Mouse (Mus musculus) forebrain, embryonic 16.5 days (tissue): ENCODE data around the gene Angptl2. TPM values are rescaled to one million over a fixed set of nuclear protein-coding genes. Genes with fewer than 3 reads are reported as not detected.

Experiments
- ATAC-seq: fragments of 200-750 bp; cut with Nextera tagmentation; 2 replicates; pipeline ENCODE4 v1.8.0; 2017; ENCODE audit warnings: mild to moderate bottlenecking, moderate library complexity
- H3K27ac ChIP-seq: fragments of 300-500 bp; sonication (generic); 2 replicates; pipeline ENCODE4 v1.5.1; 2014; ENCODE audit warnings: low read length, control low read depth
- H3K27me3 ChIP-seq: fragments of 300-500 bp; sonication (generic); replicated peaks from 2 replicates; pipeline ENCODE4 v1.6.1; 2014; ENCODE audit warnings: low read length; ENCODE audit not compliant: control insufficient read depth, insufficient read depth
- H3K36me3 ChIP-seq: fragments of 300-500 bp; sonication (generic); 2 replicates; pipeline ENCODE4 v1.6.1; 2014; ENCODE audit not compliant: control insufficient read depth, insufficient read depth
- H3K4me1 ChIP-seq: fragments of 300-500 bp; sonication (generic); replicated peaks from 2 replicates; pipeline ENCODE4 v1.6.1; 2014; ENCODE audit warnings: low read length; ENCODE audit not compliant: control insufficient read depth, insufficient read depth
- H3K4me2 ChIP-seq: fragments of 300-500 bp; sonication (generic); 2 replicates; pipeline ENCODE4 v1.6.1; 2014; ENCODE audit warnings: mild to moderate bottlenecking, low read length, control low read depth
- H3K4me3 ChIP-seq: fragments of 300-500 bp; sonication (generic); replicated peaks from 2 replicates; pipeline ENCODE4 v1.5.1; 2014; ENCODE audit warnings: mild to moderate bottlenecking, low read length, control low read depth
- H3K9ac ChIP-seq: fragments of 300-500 bp; sonication (generic); replicated peaks from 2 replicates; pipeline ENCODE4 v1.6.1; 2014; ENCODE audit warnings: low read depth, low read length, control low read depth
- H3K9me3 ChIP-seq: fragments of 300-500 bp; sonication (generic); 2 replicates; pipeline ENCODE4 v1.6.1; 2016; ENCODE audit warnings: low read length; ENCODE audit not compliant: control insufficient read depth
- WGBS: fragments of 180-500 bp; shearing (Covaris S2); extraction: QIAGEN DNeasy Blood & Tissue Kit; methylation state at CpG from one replicate; pipeline ENCODE4 v1.1.7; 2014; 5-methylcytosine and 5-hydroxymethylcytosine counted together
- polyA plus RNA-seq: library from polyadenylated mRNA; unstranded; fragments of >200 nt; fragmentation: Nextera tagmentation; extraction: Ambion mirVana; gene quantifications from 2 replicates; pipeline ENCODE4 v1.2.1, GENCODE M21; 2015

The Angptl2 gene
- polyA plus RNA-seq, 1 experiment from 2014 or later, result 12.0 TPM

DNA sequence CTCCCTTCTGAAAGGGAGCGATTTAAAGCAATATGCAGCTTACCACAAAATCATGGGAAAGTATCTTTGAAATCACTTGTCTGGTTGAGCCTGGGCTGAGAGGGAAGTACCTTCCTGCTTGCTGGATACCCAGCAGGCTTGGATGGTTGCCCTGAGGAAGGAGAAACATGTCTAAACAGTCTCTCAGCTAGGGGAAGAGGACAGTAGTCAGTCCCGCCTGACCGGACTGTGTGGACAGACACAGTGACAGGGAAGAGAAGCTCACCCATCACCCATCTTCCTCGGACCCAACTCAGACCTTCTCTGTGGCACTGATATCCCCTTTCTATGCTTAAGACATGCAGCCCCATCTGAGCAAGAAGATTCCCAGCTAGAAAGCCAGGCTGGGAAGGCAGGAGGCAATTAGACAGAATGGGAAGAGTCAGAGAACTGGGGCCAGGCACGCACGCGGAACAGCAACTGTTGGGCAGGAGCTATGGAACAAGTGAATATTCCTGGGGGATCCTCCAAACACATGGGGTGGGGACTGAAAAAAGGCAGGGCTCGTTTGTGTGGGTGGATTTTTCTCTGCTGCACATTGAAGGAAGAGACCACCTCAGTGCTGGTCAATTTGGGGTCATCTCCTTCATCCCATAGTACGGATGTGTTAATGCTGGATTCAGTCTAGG is 38.6 kb downstream of the Angptl2 start:
- 84% methylated on average over 9 of the region's 9 CpGs for WGBS

GRCm38 (mm10) chr2:33256769-33257537 is 41.1 kb downstream of the Angptl2 start:
- H3K9ac ChIP-seq, result no peak overlapping the region
- H3K27ac ChIP-seq, result no peak overlapping the region
- no peak overlapping the region for H3K4me2 ChIP-seq
- ATAC-seq, result no peak
- peaks cover 3% of the 10 kb centered on the region; the same call in 1 of the 2 replicates for H3K36me3 ChIP-seq
- 98% methylated on average over 3 of the region's 3 CpGs for WGBS
- peaks cover 17% of the 10 kb centered on the region for H3K4me1 ChIP-seq
- H3K9me3 ChIP-seq, result no peaks in the 10 kb centered on the region
- H3K27me3 ChIP-seq, result no peaks in the 10 kb centered on the region
- H3K4me3 ChIP-seq, result no peak overlapping the region

More for the DNA sequence above, 38.6 kb downstream of the Angptl2 start:
- peaks cover 9% of the 10 kb centered on the region for H3K4me1 ChIP-seq
- no peak overlapping the region for H3K9ac ChIP-seq
- H3K27me3 ChIP-seq, result no peaks in the 10 kb centered on the region
- H3K4me2 ChIP-seq, result no peak overlapping the region
- H3K9me3 ChIP-seq, result no peaks in the 10 kb centered on the region
- no peak overlapping the region for H3K4me3 ChIP-seq
- ATAC-seq, result no peak
- no peak overlapping the region; the same call in 1 of the 2 replicates for H3K27ac ChIP-seq
- H3K36me3 ChIP-seq, result no peaks in the 10 kb centered on the region

DNA sequence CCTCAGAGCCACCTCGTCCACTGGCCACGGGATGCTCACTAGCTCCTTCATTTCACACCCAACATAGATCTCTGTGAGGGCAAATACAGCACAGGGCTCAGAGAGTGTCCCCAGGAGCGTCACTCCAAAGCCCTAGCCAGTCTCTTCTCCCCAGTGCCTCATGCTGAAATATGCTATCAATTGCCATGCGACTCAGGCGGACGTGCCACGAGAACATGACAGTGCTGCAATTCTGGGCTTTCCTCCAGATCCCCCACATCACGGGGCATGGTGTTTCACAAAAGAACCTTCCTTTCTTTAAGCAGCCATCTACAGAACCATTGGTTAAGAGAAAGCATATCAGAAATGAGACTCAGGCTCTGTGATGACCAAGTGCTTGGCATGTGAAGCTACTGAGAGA is 44.9 kb downstream of the Angptl2 start:
- no peaks in the 10 kb centered on the region for H3K9me3 ChIP-seq
- no peak overlapping the region for H3K27ac ChIP-seq
- WGBS, result 55% methylated on average over 8 of the region's 8 CpGs
- ATAC-seq, result peak; percentile 20; the same call in 1 of the 2 replicates
- H3K4me3 ChIP-seq, result no peak overlapping the region
- H3K9ac ChIP-seq, result no peak overlapping the region
- H3K27me3 ChIP-seq, result no peaks in the 10 kb centered on the region
- no peak overlapping the region for H3K4me2 ChIP-seq
- peaks cover 3% of the 10 kb centered on the region; the same call in 1 of the 2 replicates for H3K36me3 ChIP-seq
- peaks cover 11% of the 10 kb centered on the region for H3K4me1 ChIP-seq

DNA sequence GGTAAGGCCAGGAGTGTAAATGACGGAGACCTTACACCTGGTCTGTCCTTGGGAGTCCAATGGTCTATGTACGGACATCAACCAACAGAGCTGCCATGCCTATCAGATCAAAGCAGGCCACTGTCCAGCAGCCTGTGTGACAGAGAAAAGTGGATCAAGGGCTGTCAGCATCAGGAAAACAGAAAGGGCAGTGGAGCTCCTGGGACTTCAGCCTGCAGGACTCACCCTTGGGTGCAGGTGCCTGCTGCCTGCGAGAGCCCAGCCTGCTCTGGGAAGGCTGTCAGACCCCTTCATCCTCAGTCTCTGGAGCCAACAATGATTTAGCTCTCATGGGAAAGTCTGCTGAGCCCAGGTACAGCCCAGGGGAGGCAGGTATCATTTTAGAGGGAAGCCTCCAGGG is 45.6 kb downstream of the Angptl2 start:
- no peak for ATAC-seq
- Histone ChIP-seq H3K27ac (no peak overlapping the region), H3K36me3 (peaks cover 3% of the 10 kb centered on the region; the same call in 1 of the 2 replicates), H3K4me1 (peaks cover 14% of the 10 kb centered on the region), H3K27me3 (no peaks in the 10 kb centered on the region), H3K4me3 (no peak overlapping the region), H3K9me3 (no peaks in the 10 kb centered on the region), H3K4me2 (no peak overlapping the region), H3K9ac (no peak overlapping the region)
- 93% methylated on average over 3 of the region's 3 CpGs for WGBS

DNA sequence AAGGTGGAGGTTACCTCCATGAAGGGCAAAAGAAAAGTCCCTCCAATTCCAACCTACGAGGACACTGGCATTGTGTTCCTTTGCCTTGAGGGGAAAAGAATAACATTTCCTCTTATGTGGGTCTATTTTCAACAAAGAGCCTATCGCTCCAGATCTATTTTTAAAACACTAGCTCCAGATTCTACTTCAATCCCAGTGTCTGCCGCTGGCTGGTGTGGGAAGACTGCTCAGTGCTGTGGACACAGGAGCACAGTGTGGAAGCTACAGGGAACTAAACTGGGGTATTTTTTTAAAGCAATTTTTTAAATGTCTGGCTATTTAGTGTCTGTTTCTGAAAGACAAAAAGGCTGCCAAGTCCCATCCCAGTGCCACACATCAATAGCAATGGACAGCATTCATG is 49.9 kb downstream of the Angptl2 start:
- WGBS, result 73% methylated on average over 3 of the region's 3 CpGs
- no peaks in the 10 kb centered on the region for H3K9me3 ChIP-seq
- H3K27me3 ChIP-seq, result no peaks in the 10 kb centered on the region
- no peak overlapping the region for H3K4me2 ChIP-seq
- no peak for ATAC-seq
- H3K4me1 ChIP-seq, result peaks cover 25% of the 10 kb centered on the region
- no peak overlapping the region for H3K9ac ChIP-seq
- no peaks in the 10 kb centered on the region for H3K36me3 ChIP-seq
- H3K27ac ChIP-seq, result no peak overlapping the region
- no peak overlapping the region for H3K4me3 ChIP-seq

DNA sequence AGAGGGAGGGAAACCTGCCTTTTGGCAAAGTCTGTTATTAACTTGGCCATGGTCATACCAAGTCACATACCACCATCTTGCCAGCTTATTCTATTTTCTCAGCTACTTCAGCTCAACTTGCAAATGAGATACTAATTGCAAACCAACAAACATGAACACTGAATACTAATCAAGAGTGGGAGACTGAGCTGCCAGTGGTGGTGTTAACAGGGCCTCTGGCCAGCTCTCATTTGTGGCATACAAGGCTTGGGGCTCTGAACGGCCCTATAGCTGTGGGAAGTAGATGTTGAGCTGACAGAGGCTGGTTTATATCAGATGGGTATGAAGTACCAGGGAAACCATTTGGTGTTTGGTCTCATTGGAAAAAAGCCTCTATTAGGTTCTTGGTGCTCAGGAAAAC is 51.2 kb downstream of the Angptl2 start:
- Histone ChIP-seq H3K4me3 (no peak overlapping the region), H3K4me2 (no peak overlapping the region), H3K27me3 (no peaks in the 10 kb centered on the region), H3K36me3 (no peaks in the 10 kb centered on the region), H3K9me3 (no peaks in the 10 kb centered on the region), H3K27ac (peak overlapping the region; percentile 24), H3K9ac (no peak overlapping the region), H3K4me1 (peaks cover 31% of the 10 kb centered on the region)
- 23% methylated on average over 1 of the region's 1 CpGs for WGBS
- peak; percentile 86 for ATAC-seq

DNA sequence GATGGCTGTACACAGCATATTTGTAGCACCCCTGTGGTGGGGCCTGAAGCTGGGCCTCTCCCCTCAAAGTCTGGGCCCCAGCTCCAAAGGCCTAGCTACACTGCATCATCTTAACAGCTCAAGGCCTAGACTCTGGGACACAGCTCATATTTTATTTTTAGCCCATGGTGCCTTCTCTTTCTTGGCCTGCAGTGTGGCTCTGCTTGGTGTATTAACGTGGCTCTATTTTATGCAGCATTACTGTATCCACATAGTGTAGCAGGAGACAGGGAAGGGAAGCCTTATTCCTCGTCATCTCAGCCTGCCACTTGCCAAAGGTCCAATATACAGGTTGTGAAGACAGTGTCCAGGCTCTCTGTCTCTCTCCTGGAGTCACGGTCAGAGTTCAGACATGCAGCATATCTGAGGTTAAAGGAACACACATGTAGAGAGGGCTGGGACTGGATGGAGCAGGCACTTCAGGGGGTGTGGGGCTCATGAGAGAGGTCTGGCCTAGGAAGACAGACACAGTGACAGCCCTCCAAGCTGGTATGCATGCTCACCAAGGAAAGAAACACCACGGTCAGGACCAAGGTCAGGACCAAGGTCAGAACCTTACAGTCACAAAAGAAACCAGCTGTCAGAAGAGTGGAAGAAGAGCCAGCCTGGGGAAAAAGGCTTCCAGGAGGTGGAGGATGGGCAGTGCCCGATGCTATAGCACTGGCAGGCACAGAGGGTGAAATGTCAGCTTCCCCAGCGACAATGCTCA is 52.7 kb downstream of the Angptl2 start:
- Histone ChIP-seq H3K4me3 (no peak overlapping the region), H3K4me2 (no peak overlapping the region), H3K9ac (no peak overlapping the region), H3K27me3 (no peaks in the 10 kb centered on the region), H3K36me3 (no peaks in the 10 kb centered on the region), H3K27ac (no peak overlapping the region), H3K9me3 (no peaks in the 10 kb centered on the region), H3K4me1 (peaks cover 34% of the 10 kb centered on the region)
- WGBS, result 87% methylated on average over 6 of the region's 6 CpGs
- no peak for ATAC-seq

GRCm38 (mm10) chr2:33269132-33269493 is 53.2 kb downstream of the Angptl2 start:
- no peak overlapping the region for H3K27ac ChIP-seq
- H3K9me3 ChIP-seq, result no peaks in the 10 kb centered on the region
- no peak for ATAC-seq
- no peak overlapping the region for H3K4me2 ChIP-seq
- WGBS, result 85% methylated on average over 2 of the region's 2 CpGs
- H3K36me3 ChIP-seq, result no peaks in the 10 kb centered on the region
- no peak overlapping the region for H3K9ac ChIP-seq
- H3K4me1 ChIP-seq, result peaks cover 34% of the 10 kb centered on the region
- no peaks in the 10 kb centered on the region for H3K27me3 ChIP-seq
- H3K4me3 ChIP-seq, result no peak overlapping the region

GRCm38 (mm10) chr2:33270569-33270968 is 54.7 kb downstream of the Angptl2 start:
- no peak overlapping the region for H3K4me3 ChIP-seq
- no peaks in the 10 kb centered on the region for H3K27me3 ChIP-seq
- H3K27ac ChIP-seq, result no peak overlapping the region
- H3K36me3 ChIP-seq, result 0 out of 2 replicates have a peak, but pooled peaks cover 2% of the 10 kb centered on the region
- no peaks in the 10 kb centered on the region for H3K9me3 ChIP-seq
- 88% methylated on average over 2 of the region's 2 CpGs for WGBS
- no peak for ATAC-seq
- H3K9ac ChIP-seq, result no peak overlapping the region
- peaks cover 32% of the 10 kb centered on the region for H3K4me1 ChIP-seq
- no peak overlapping the region for H3K4me2 ChIP-seq
